Mouse (Mus musculus): Measurements from ENCODE around the gene Pcif1. TPM values are rescaled to one million over a fixed set of nuclear protein-coding genes. Genes with fewer than 3 reads are reported as not detected.
A peak's percentile ranks its signal among the peaks of the same experiment; 100 is the strongest.

Gene Pcif1
- total and polyA plus RNA-seq, 2 experiments from 2014 or later: 83.7 to 108 TPM

DNA sequence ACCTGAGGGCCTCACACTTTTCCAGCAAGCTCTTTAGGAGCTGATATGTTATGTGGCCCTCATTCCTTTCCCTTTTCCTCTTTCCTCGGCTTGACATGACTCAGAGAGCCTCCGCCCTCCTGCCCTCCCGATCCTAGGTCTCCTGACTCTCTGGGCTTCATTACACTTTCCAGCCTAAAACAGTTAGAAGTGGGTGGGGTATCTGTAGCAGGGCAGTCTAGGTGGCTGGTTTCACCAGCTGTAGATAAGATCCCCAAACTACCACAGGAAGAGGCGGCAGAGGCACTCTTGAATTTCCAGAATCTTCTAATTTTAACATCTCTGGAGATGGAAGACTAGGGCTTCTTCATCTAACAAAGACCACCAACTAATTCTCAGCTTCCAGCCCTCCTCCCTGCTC, 14.5 kb upstream of the Pcif1 start:
- Histone ChIP-seq H3K27me3 (ENCODE audit: insufficient read depth, low read length) (no peaks in the 10 kb centered on the region), H3K9me3 (ENCODE audit: low read length) (no peaks in the 10 kb centered on the region), H3K9ac (replicated peaks; ENCODE audit: low read length) (no peak overlapping the region), H3K4me3 (ENCODE audit: low read length) (no peak overlapping the region), H3K27ac (no peak overlapping the region), H3K36me3 (ENCODE audit: insufficient read depth, low read length) (no peaks in the 10 kb centered on the region), H3K4me1 (ENCODE audit: insufficient read depth, low read length) (peaks cover 7% of the 10 kb centered on the region; the same call in 1 of the 2 replicates), H3K4me2 (ENCODE audit: low read depth, low read length) (no peak overlapping the region)
- TF ChIP-seq CTCF (IDR thresholded peaks at IDR 0.05; ENCODE audit: low read depth): no peak
- DNase-seq (ENCODE audit: low spot score): no peak
- WGBS: 84% methylated on average over 4 of the region's 4 CpGs
- ATAC-seq: no peak

DNA sequence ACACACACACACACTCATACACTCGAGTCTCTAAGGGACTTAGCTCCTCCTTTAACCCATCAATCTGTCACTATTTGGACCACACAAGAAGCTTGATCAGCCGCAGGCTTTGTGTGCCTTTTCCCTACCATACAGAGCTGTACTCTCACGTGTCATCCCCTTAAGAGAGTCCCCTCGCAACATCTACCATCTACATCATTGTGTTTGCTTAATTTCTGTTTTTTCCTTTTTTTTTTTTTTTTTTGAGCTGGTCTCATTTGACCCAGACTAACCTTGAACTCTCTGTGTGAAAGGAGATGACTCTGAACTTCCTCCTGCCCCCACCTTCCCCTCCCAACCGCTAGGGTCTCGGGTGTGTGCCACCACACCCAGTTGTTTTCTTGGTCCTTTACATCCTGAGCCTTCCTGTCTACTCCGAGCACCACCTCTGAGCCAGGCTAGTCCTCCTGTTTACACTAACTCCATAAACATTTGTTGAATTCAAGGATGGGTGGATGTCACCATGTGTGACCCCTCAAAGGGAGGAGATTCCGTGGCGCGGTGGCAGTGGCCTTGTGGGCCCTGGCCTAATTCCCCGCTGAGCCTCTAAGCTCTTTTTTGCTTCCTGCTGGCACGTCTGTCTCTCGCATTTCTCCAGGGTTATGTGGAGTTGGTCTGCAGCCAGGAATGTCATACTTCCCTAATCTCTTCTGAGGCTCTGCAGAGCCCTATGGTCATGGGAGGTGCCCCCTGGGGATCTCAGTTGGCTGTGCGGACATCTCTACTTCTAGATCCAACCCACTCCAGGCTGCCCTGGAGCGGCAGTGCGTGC, 12.2 kb upstream of the Pcif1 start:
- H3K9ac ChIP-seq (replicated peaks; ENCODE audit: low read length): no peak overlapping the region
- H3K4me2 ChIP-seq (ENCODE audit: low read depth, low read length): no peak overlapping the region
- WGBS: 55% methylated on average over 16 of the region's 16 CpGs
- DNase-seq (ENCODE audit: low spot score) (no peak), ATAC-seq (no peak; the same call in 1 of the 2 replicates)
- H3K36me3 ChIP-seq (ENCODE audit: insufficient read depth, low read length): no peaks in the 10 kb centered on the region
- H3K27me3 ChIP-seq (ENCODE audit: insufficient read depth, low read length): no peaks in the 10 kb centered on the region
- H3K9me3 ChIP-seq (ENCODE audit: low read length): no peaks in the 10 kb centered on the region
- H3K4me3 ChIP-seq (ENCODE audit: low read length): no peak overlapping the region
- no peak for TF ChIP-seq CTCF (IDR thresholded peaks at IDR 0.05; ENCODE audit: low read depth)
- 0 out of 2 replicates have a peak overlapping the region, but pooled peaks have one; percentile 2 for H3K27ac ChIP-seq
- no peaks in the 10 kb centered on the region for H3K4me1 ChIP-seq (ENCODE audit: insufficient read depth, low read length)

DNA sequence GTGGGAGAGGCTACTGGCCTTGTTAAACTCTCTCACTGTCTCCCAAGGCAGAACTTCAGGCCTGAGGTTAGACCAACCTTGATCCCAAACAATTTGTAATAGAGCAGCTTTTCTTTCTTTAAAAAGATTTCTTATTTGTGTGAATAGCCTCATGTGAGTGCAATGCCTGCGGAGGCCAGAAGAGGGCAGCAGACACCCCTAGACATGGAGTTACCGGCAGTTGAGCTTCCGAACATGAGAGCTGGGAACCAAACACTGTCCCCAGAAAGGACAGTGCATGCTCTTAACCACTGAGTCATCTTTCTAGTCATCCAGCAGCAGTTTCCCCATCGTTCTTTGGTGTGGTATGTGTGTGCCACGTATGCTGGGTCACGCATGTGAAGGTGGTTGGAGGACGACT, 11.5 kb upstream of the Pcif1 start:
- Histone ChIP-seq H3K4me3 (ENCODE audit: low read length) (no peak overlapping the region), H3K4me1 (ENCODE audit: insufficient read depth, low read length) (no peaks in the 10 kb centered on the region), H3K4me2 (ENCODE audit: low read depth, low read length) (no peak overlapping the region), H3K9me3 (ENCODE audit: low read length) (no peaks in the 10 kb centered on the region), H3K9ac (replicated peaks; ENCODE audit: low read length) (no peak overlapping the region), H3K27ac (0 out of 2 replicates have a peak overlapping the region, but pooled peaks have one; percentile 2), H3K36me3 (ENCODE audit: insufficient read depth, low read length) (no peaks in the 10 kb centered on the region), H3K27me3 (ENCODE audit: insufficient read depth, low read length) (no peaks in the 10 kb centered on the region)
- 91% methylated on average over 7 of the region's 7 CpGs for WGBS
- no peak for ATAC-seq
- no peak for DNase-seq (ENCODE audit: low spot score)
- TF ChIP-seq CTCF (IDR thresholded peaks at IDR 0.05; ENCODE audit: low read depth): peak; percentile 53

DNA sequence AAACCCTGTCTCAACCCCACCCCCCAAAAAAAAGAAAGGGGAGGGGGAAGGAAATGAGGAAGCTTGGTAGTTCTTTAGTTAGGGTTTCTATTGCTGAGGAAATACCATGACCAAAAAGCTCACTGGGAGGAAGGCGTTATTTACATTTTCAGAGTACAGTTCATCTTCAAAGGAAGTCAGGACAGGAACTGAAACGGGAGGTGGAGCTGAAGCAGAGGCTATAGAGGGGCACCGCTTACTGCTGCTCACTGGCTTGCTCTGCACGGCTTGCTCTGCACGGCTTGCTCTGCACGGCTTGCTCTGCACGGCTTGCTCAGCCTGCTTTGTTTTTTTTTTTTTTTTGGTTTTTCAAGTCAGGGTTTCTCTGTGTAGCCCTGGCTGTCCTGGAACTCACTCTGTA, 10.6 kb upstream of the Pcif1 start:
- Histone ChIP-seq H3K27me3 (ENCODE audit: insufficient read depth, low read length) (no peaks in the 10 kb centered on the region), H3K9me3 (ENCODE audit: low read length) (no peaks in the 10 kb centered on the region), H3K27ac (no peak overlapping the region), H3K9ac (replicated peaks; ENCODE audit: low read length) (no peak overlapping the region), H3K4me1 (ENCODE audit: insufficient read depth, low read length) (no peaks in the 10 kb centered on the region), H3K4me2 (ENCODE audit: low read depth, low read length) (no peak overlapping the region), H3K36me3 (ENCODE audit: insufficient read depth, low read length) (no peaks in the 10 kb centered on the region), H3K4me3 (ENCODE audit: low read length) (no peak overlapping the region)
- ATAC-seq (no peak), DNase-seq (ENCODE audit: low spot score) (no peak)
- no peak for TF ChIP-seq CTCF (IDR thresholded peaks at IDR 0.05; ENCODE audit: low read depth)
- 82% methylated on average over 7 of the region's 7 CpGs for WGBS

DNA sequence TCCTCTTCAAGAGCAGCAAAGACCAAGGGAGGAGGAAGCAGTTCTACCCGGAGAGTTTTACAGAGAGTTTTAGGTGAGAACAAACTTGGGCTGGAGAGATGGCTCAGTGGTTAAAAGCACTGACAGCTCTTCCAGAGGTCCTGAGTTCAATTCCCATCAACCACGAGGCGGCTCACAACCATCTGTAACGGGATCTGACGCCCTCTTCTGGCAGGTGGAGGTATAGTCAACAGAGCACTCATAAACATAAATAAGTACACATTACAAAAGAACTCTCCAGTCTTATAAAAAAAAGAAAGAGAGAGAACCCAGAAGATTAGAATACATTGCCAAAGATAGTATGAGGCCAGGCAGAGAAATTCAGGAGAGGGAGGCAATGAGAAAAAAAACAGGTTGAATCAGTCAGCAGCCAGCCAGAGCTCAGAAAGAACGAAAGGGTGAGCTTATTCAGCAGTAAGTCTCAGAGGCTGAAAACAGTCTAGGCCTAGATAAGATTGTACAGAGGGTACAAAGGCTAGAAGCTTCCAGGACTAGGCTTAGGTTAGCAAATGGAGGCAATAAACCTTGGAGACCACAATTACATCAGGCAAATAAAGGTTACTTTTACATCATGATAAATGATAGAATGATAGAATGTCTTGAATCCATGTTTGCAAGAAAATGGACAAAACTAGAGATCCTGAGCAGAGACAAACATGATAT, 7.4 kb upstream of the Pcif1 start:
- no peak overlapping the region for H3K9ac ChIP-seq (replicated peaks; ENCODE audit: low read length)

DNA sequence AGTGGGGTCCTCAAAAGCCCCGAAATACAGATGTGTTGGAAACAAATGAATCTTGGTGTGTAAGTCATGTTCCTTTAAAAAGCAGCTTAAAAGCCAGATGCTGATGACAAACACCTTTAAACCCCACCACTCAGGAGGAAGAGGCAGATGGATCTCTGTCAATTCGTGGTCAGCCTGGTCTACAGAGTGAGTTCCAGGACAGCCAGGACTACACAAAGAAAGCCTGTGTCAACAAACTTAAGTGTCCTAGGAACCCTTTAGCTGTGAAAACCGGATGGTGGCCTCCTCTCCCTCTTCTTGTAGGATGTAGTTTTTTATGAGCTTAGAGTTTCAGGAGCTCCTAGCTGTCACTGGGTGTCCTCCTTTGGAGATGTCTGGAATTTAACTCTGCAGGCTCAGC, 5.5 kb upstream of the Pcif1 start:
- no peak for DNase-seq (ENCODE audit: low spot score)
- no peak overlapping the region for H3K4me3 ChIP-seq (ENCODE audit: low read length)
- 70% methylated on average over 3 of the region's 3 CpGs for WGBS
- no peak for ATAC-seq
- 0 out of 2 replicates have a peak, but pooled peaks cover 6% of the 10 kb centered on the region for H3K4me1 ChIP-seq (ENCODE audit: insufficient read depth, low read length)
- no peak overlapping the region for H3K9ac ChIP-seq (replicated peaks; ENCODE audit: low read length)
- H3K27ac ChIP-seq: no peak overlapping the region; the same call in 1 of the 2 replicates
- no peaks in the 10 kb centered on the region for H3K36me3 ChIP-seq (ENCODE audit: insufficient read depth, low read length)
- no peak overlapping the region for H3K4me2 ChIP-seq (ENCODE audit: low read depth, low read length)
- no peaks in the 10 kb centered on the region for H3K9me3 ChIP-seq (ENCODE audit: low read length)
- no peaks in the 10 kb centered on the region for H3K27me3 ChIP-seq (ENCODE audit: insufficient read depth, low read length)
- TF ChIP-seq CTCF (IDR thresholded peaks at IDR 0.05; ENCODE audit: low read depth): no peak

More for the DNA sequence above, 7.4 kb upstream of the Pcif1 start:
- H3K36me3 ChIP-seq (ENCODE audit: insufficient read depth, low read length): no peaks in the 10 kb centered on the region
- WGBS: 58% methylated on average over 6 of the region's 6 CpGs
- H3K9me3 ChIP-seq (ENCODE audit: low read length): no peaks in the 10 kb centered on the region
- H3K4me1 ChIP-seq (ENCODE audit: insufficient read depth, low read length): no peaks in the 10 kb centered on the region
- no peak overlapping the region for H3K4me3 ChIP-seq (ENCODE audit: low read length)
- DNase-seq (ENCODE audit: low spot score): no peak
- H3K27me3 ChIP-seq (ENCODE audit: insufficient read depth, low read length): no peaks in the 10 kb centered on the region
- no peak for ATAC-seq
- no peak overlapping the region for H3K27ac ChIP-seq
- 0 out of 2 replicates have a peak, but pooled peaks have one; percentile 2 for TF ChIP-seq CTCF (IDR thresholded peaks at IDR 0.05; ENCODE audit: low read depth)
- H3K4me2 ChIP-seq (ENCODE audit: low read depth, low read length): no peak overlapping the region

Measured in hindbrain, postnatal 0 days (tissue).